Comparison of ENCODE assay signal across 12 mouse cellular contexts in genomic region chr2:166565503-166565902, GRCm38 (mm10).
DNase-seq lines count a peak whose midpoint lies in the region; ATAC-seq and TF ChIP-seq lines count a peak whose summit lies in the region.
"Had no signal": no experiment of that assay in that cellular context is flagged by ENCODE, and none has a peak within 500 bp of the region (broad histone marks: within the 10 kb centered on the region; RNA-seq: fewer than 3 reads in every experiment).

No protein-coding gene starts in this region.

- no peak overlapping the region for H3K4me3 ChIP-seq in gastrocnemius, adult 2 months
- H3K4me3 ChIP-seq: hindbrain, embryonic 13.5 days; stomach, embryonic 15.5 days had no signal

- H3K27ac ChIP-seq in gastrocnemius, adult 2 months: no peak overlapping the region
- H3K27ac ChIP-seq: hindbrain, embryonic 13.5 days; stomach, embryonic 15.5 days had no signal

- intact Hi-C loops in gastrocnemius, adult 2 months (cut with DNase I): loop anchor here (10.0 kb wide), 1 partner anchor 791 kb away; no protein-coding TSS in a partner anchor

- TF ChIP-seq CTCF in gastrocnemius, adult 2 months (IDR thresholded peaks at IDR 0.05): peak; percentile 30; the same call in 1 of the 2 replicates
- TF ChIP-seq CTCF in brain, embryonic 14.5 days (IDR thresholded peaks at IDR 0.05; ENCODE audit: borderline replicate concordance, extremely low read depth, insufficient read depth, insufficient read length): peak; percentile 23; the same call in 1 of the 2 replicates

- DNase-seq in gastrocnemius, adult 2 months: no peak
- no peak for DNase-seq in gastrocnemius, adult 18-20 months (ENCODE audit: low spot score)
- DNase-seq in lung, postnatal 36 days: peak; percentile 13
- DNase-seq in lung, postnatal 14 days: no peak
- DNase-seq in brain, embryonic 14.5 days (ENCODE audit: low read depth): no peak
- DNase-seq in left cerebral cortex, adult 9 months (ENCODE audit: low spot score in 2 of 2): no peak
- no peak for DNase-seq in adrenal gland, postnatal 4 days (ENCODE audit: low spot score in 2 of 2)
- DNase-seq: embryo, embryonic 11 days; right cerebral cortex, postnatal 14 days had no signal

- ATAC-seq in megakaryocyte, adult 5-6 weeks (ENCODE audit: poor library complexity, severe bottlenecking): no peak

- TF ChIP-seq POLR2A in brain, embryonic 14.5 days (IDR thresholded peaks at IDR 0.05; ENCODE audit: borderline replicate concordance, extremely low read depth, insufficient read depth, insufficient read length, poor library complexity, severe bottlenecking): no peak
